Mouse (Mus musculus): ENCODE measurements around the gene Plaur. TPM values are rescaled to one million over a fixed set of nuclear protein-coding genes. Genes with fewer than 3 reads are reported as not detected.
A peak's percentile ranks its signal among the peaks of the same experiment; 100 is the strongest.
"Not testable (repeated sequence)": the region's sequence is repeated elsewhere in the genome, so short reads cannot be mapped to it uniquely, and the experiment has no call there.

Gene Plaur
- polyA plus RNA-seq, 1 experiment from 2014 or later: 2.1 TPM

DNA sequence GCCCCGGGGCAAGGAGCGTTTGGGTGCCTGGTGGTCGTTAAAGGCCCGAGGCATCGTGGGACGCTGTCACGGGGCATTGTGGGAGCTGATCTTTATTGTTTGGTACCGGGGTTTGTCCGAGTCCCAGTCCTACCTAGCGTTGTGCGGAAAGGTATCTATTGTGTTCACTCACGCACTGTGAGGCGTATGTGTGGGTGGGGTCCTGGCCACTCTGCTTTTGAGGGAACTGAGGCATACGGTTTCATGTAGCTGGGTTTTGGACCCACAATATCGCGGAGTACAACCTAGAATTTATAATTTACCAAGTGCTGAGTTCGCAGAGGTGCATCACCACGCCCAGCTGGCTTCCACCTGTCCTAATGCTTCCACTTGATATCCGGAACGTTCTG lies 45.4 kb downstream of the Plaur start:
- H3K9ac ChIP-seq (replicated peaks; ENCODE audit: low read depth, low read length): peak overlapping the region; percentile 96
- peak overlapping the region; percentile 100 for H3K27ac ChIP-seq (ENCODE audit: low read length)
- H3K36me3 ChIP-seq (ENCODE audit: control insufficient read depth, insufficient read depth): peaks cover 4% of the 10 kb centered on the region
- H3K4me3 ChIP-seq (replicated peaks; ENCODE audit: low read length): peak overlapping the region; percentile 71
- no peaks in the 10 kb centered on the region for H3K27me3 ChIP-seq (replicated peaks; ENCODE audit: control insufficient read depth, insufficient read depth, low read length)
- H3K9me3 ChIP-seq (ENCODE audit: control insufficient read depth, low read length): no peaks in the 10 kb centered on the region
- H3K4me2 ChIP-seq (ENCODE audit: low read length): peak overlapping the region; percentile 70
- peak; percentile 8 for ATAC-seq
- H3K4me1 ChIP-seq (replicated peaks; ENCODE audit: control insufficient read depth, insufficient read depth, low read length): peaks cover 43% of the 10 kb centered on the region
- WGBS: 1% methylated on average over 20 of the region's 20 CpGs

DNA sequence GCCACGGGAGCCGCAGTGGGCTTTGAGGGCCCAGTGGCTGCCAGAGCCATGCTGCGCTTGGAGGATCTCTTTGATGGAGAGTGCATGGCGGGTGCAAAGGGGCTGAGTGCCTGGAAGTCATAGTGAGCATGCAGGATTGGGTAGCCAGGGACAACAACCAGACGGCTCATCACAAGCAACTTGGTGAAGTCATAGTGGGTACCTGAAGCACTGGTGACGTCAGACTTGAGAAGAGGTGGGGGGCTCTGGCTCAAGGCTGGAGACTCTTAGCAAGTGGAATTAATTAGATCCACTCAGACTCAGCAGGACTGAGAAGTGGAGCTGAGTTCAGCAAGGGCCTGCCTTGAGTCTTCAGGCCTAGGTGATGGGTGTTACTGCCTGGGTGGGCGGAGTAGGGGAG lies 50.1 kb downstream of the Plaur start, which contains the start of gene AC161166.1:
AC161166.1 (minus strand) TSS at position 101 of the 400 bp plus-strand sequence.
- Histone ChIP-seq H3K27me3 (replicated peaks; ENCODE audit: control insufficient read depth, insufficient read depth, low read length) (no peaks in the 10 kb centered on the region), H3K4me2 (ENCODE audit: low read length) (no peak within 1 kb of the TSS), H3K4me1 (replicated peaks; ENCODE audit: control insufficient read depth, insufficient read depth, low read length) (peaks cover 23% of the 10 kb centered on the region), H3K4me3 (replicated peaks; ENCODE audit: low read length) (no peak within 1 kb of the TSS), H3K9me3 (ENCODE audit: control insufficient read depth, low read length) (no peaks in the 10 kb centered on the region), H3K9ac (replicated peaks; ENCODE audit: low read depth, low read length) (no peak within 1 kb of the TSS), H3K36me3 (ENCODE audit: control insufficient read depth, insufficient read depth) (peaks cover 13% of the 10 kb centered on the region), H3K27ac (ENCODE audit: low read length) (no peak within 1 kb of the TSS)
- ATAC-seq: no peak
- WGBS: 88% methylated on average over 7 of the region's 7 CpGs

DNA sequence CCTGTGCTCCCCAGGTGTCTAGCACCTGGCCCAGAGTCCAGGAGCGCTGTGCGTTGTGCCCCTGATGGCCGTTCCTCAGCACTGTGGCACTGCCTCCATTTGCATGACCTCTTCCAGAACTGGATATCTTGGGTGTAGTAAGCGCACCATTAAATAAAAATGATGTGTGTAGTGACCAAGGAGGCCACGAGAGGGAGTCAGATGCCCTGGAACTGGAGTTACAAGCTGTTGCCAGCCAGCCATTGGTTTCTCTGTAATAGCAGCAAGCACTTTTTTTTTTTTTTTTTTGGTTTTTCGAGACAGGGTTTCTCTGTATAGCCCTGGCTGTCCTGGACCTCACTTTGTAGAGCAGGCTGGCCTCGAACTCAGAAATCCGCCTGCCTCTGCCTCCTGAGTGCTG lies 54.0 kb downstream of the Plaur start:
- not testable (repeated sequence) for H3K9ac ChIP-seq (replicated peaks; ENCODE audit: low read depth, low read length); H3K4me3 ChIP-seq (replicated peaks; ENCODE audit: low read length); H3K4me2 ChIP-seq (ENCODE audit: low read length); H3K27ac ChIP-seq (ENCODE audit: low read length); H3K9me3 ChIP-seq (ENCODE audit: control insufficient read depth, low read length); ATAC-seq; H3K27me3 ChIP-seq (replicated peaks; ENCODE audit: control insufficient read depth, insufficient read depth, low read length)
- H3K36me3 ChIP-seq (ENCODE audit: control insufficient read depth, insufficient read depth): peaks cover 15% of the 10 kb centered on the region
- peaks cover 13% of the 10 kb centered on the region for H3K4me1 ChIP-seq (replicated peaks; ENCODE audit: control insufficient read depth, insufficient read depth, low read length)
- 72% methylated on average over 8 of the region's 8 CpGs for WGBS

- Histone ChIP-seq H3K27me3 (replicated peaks; ENCODE audit: control insufficient read depth, insufficient read depth, low read length) (no peaks in the 10 kb centered on the region), H3K9ac (replicated peaks; ENCODE audit: low read depth, low read length) (no peak overlapping the region), H3K4me2 (ENCODE audit: low read length) (no peak overlapping the region), H3K9me3 (ENCODE audit: control insufficient read depth, low read length) (no peaks in the 10 kb centered on the region), H3K36me3 (ENCODE audit: control insufficient read depth, insufficient read depth) (peaks cover 14% of the 10 kb centered on the region; the same call in 1 of the 2 replicates), H3K4me1 (replicated peaks; ENCODE audit: control insufficient read depth, insufficient read depth, low read length) (peaks cover 13% of the 10 kb centered on the region), H3K4me3 (replicated peaks; ENCODE audit: low read length) (no peak overlapping the region), H3K27ac (ENCODE audit: low read length) (no peak overlapping the region)
- 35% methylated on average over 5 of the region's 5 CpGs for WGBS
- ATAC-seq: no peak
Measured at GRCm38 (mm10) chr7:24517077-24517476, 54.8 kb downstream of the Plaur start.

- WGBS: 27% methylated on average over 6 of the region's 6 CpGs
- peak overlapping the region; percentile 22; the same call in 1 of the 2 replicates for H3K9ac ChIP-seq (replicated peaks; ENCODE audit: low read depth, low read length)
Measured at GRCm38 (mm10) chr7:24517654-24518053, 55.4 kb downstream of the Plaur start.

GRCm38 (mm10) chr7:24519130-24519529 lies 56.8 kb downstream of the Plaur start:
- peaks cover 10% of the 10 kb centered on the region; the same call in 1 of the 2 replicates for H3K36me3 ChIP-seq (ENCODE audit: control insufficient read depth, insufficient read depth)
- peaks cover 10% of the 10 kb centered on the region for H3K4me1 ChIP-seq (replicated peaks; ENCODE audit: control insufficient read depth, insufficient read depth, low read length)
- H3K4me3 ChIP-seq (replicated peaks; ENCODE audit: low read length): no peak overlapping the region
- no peak overlapping the region for H3K4me2 ChIP-seq (ENCODE audit: low read length)
- no peaks in the 10 kb centered on the region for H3K9me3 ChIP-seq (ENCODE audit: control insufficient read depth, low read length)
- ATAC-seq: no peak
- 16% methylated on average over 3 of the region's 3 CpGs for WGBS
- H3K27me3 ChIP-seq (replicated peaks; ENCODE audit: control insufficient read depth, insufficient read depth, low read length): no peaks in the 10 kb centered on the region
- H3K9ac ChIP-seq (replicated peaks; ENCODE audit: low read depth, low read length): no peak overlapping the region
- no peak overlapping the region for H3K27ac ChIP-seq (ENCODE audit: low read length)

More at GRCm38 (mm10) chr7:24517654-24518053, 55.4 kb downstream of the Plaur start:
- H3K4me3 ChIP-seq (replicated peaks; ENCODE audit: low read length): no peak overlapping the region
- ATAC-seq: peak; percentile 63
- H3K27me3 ChIP-seq (replicated peaks; ENCODE audit: control insufficient read depth, insufficient read depth, low read length): no peaks in the 10 kb centered on the region
- peaks cover 12% of the 10 kb centered on the region; the same call in 1 of the 2 replicates for H3K36me3 ChIP-seq (ENCODE audit: control insufficient read depth, insufficient read depth)
- H3K4me2 ChIP-seq (ENCODE audit: low read length): no peak overlapping the region
- H3K9me3 ChIP-seq (ENCODE audit: control insufficient read depth, low read length): no peaks in the 10 kb centered on the region
- peak overlapping the region; percentile 77 for H3K27ac ChIP-seq (ENCODE audit: low read length)
- peaks cover 10% of the 10 kb centered on the region for H3K4me1 ChIP-seq (replicated peaks; ENCODE audit: control insufficient read depth, insufficient read depth, low read length)

DNA sequence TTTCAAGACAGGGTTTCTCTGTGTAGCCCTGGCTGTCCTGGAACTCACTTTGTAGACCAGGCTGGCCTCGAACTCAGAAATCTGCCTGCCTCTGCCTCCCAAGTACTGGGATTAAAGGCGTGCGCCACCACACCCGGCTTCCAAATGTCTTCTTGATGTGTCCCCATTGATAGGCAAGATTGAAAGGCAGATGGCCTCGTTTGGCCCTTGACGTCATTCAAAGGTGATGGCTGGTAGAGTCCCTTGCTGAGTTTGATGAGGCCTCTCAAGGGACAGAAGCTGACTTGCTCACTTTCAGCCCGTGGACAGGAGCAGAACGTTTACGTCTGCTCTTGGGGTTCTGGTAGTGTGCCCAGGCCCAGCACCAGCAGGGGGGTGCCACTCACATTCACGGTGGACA lies 57.8 kb downstream of the Plaur start:
- WGBS: 81% methylated on average over 9 of the region's 10 CpGs
- not testable (repeated sequence) for H3K27me3 ChIP-seq (replicated peaks; ENCODE audit: control insufficient read depth, insufficient read depth, low read length); H3K36me3 ChIP-seq (ENCODE audit: control insufficient read depth, insufficient read depth); ATAC-seq; H3K4me2 ChIP-seq (ENCODE audit: low read length); H3K27ac ChIP-seq (ENCODE audit: low read length); H3K9ac ChIP-seq (replicated peaks; ENCODE audit: low read depth, low read length); H3K4me3 ChIP-seq (replicated peaks; ENCODE audit: low read length); H3K4me1 ChIP-seq (replicated peaks; ENCODE audit: control insufficient read depth, insufficient read depth, low read length); H3K9me3 ChIP-seq (ENCODE audit: control insufficient read depth, low read length)

GRCm38 (mm10) chr7:24522805-24523204 lies 60.5 kb downstream of the Plaur start:
- H3K4me2 ChIP-seq (ENCODE audit: low read length): no peak overlapping the region
- no peaks in the 10 kb centered on the region for H3K27me3 ChIP-seq (replicated peaks; ENCODE audit: control insufficient read depth, insufficient read depth, low read length)
- H3K9ac ChIP-seq (replicated peaks; ENCODE audit: low read depth, low read length): no peak overlapping the region
- WGBS: 65% methylated on average over 5 of the region's 5 CpGs
- ATAC-seq: no peak
- 0 out of 2 replicates have a peak, but pooled peaks cover 3% of the 10 kb centered on the region for H3K36me3 ChIP-seq (ENCODE audit: control insufficient read depth, insufficient read depth)
- peaks cover 9% of the 10 kb centered on the region for H3K4me1 ChIP-seq (replicated peaks; ENCODE audit: control insufficient read depth, insufficient read depth, low read length)
- H3K27ac ChIP-seq (ENCODE audit: low read length): no peak overlapping the region
- no peaks in the 10 kb centered on the region for H3K9me3 ChIP-seq (ENCODE audit: control insufficient read depth, low read length)
- no peak overlapping the region for H3K4me3 ChIP-seq (replicated peaks; ENCODE audit: low read length)

DNA sequence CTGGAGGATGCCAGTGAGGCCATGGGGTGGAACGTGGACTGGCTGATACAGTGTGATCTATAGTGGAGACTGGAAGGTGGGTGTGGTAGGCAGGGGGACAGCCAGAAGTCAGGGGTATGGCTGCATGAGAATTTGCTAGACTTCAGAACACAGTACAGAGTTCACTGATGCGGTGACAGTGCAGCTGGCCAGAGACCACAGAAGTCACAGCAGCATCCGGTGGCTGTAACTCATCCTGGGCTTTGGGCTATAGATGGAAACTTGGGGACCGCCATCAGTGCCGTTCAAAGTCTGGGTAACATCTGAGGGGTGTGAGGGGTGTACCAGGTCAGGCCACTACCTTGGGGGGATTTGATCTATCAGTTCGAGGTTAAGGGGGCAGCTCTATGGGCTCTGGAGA lies 61.4 kb downstream of the Plaur start:
- Histone ChIP-seq H3K4me2 (ENCODE audit: low read length) (no peak overlapping the region), H3K36me3 (ENCODE audit: control insufficient read depth, insufficient read depth) (0 out of 2 replicates have a peak, but pooled peaks cover under 1% of the 10 kb centered on the region), H3K4me1 (replicated peaks; ENCODE audit: control insufficient read depth, insufficient read depth, low read length) (peaks cover 6% of the 10 kb centered on the region; the same call in 1 of the 2 replicates), H3K9ac (replicated peaks; ENCODE audit: low read depth, low read length) (no peak overlapping the region), H3K9me3 (ENCODE audit: control insufficient read depth, low read length) (no peaks in the 10 kb centered on the region), H3K27ac (ENCODE audit: low read length) (no peak overlapping the region), H3K4me3 (replicated peaks; ENCODE audit: low read length) (no peak overlapping the region), H3K27me3 (replicated peaks; ENCODE audit: control insufficient read depth, insufficient read depth, low read length) (no peaks in the 10 kb centered on the region)
- no peak for ATAC-seq
- 90% methylated on average over 6 of the region's 6 CpGs for WGBS

GRCm38 (mm10) chr7:24524978-24525377 lies 62.7 kb downstream of the Plaur start:
- no peak overlapping the region for H3K9ac ChIP-seq (replicated peaks; ENCODE audit: low read depth, low read length)
- WGBS: 80% methylated on average over 6 of the region's 6 CpGs
- H3K27ac ChIP-seq (ENCODE audit: low read length): no peak overlapping the region
- H3K4me3 ChIP-seq (replicated peaks; ENCODE audit: low read length): no peak overlapping the region
- H3K4me1 ChIP-seq (replicated peaks; ENCODE audit: control insufficient read depth, insufficient read depth, low read length): peaks cover 13% of the 10 kb centered on the region
- no peaks in the 10 kb centered on the region for H3K9me3 ChIP-seq (ENCODE audit: control insufficient read depth, low read length)
- no peak overlapping the region for H3K4me2 ChIP-seq (ENCODE audit: low read length)
- ATAC-seq: no peak
- no peaks in the 10 kb centered on the region for H3K27me3 ChIP-seq (replicated peaks; ENCODE audit: control insufficient read depth, insufficient read depth, low read length)
- H3K36me3 ChIP-seq (ENCODE audit: control insufficient read depth, insufficient read depth): no peaks in the 10 kb centered on the region
